Mouse (Mus musculus): ENCODE measurements at regions not wholly inside any gene's neighbourhood (a gene's known extent, or its start where the extent isn't known, plus 50 kb on each side); places are given as distances from the start of the nearest gene placed in this dataset.

- Histone ChIP-seq H3K27ac (replicated peaks; ENCODE audit: low read depth, low read length) (no peak overlapping the region), H3K4me2 (ENCODE audit: low read depth, severe bottlenecking) (no peak overlapping the region), H3K4me1 (ENCODE audit: control insufficient read depth, insufficient read depth, low read length) (0 out of 2 replicates have a peak, but pooled peaks cover 5% of the 10 kb centered on the region), H3K36me3 (ENCODE audit: control insufficient read depth, insufficient read depth, low read length) (no peaks in the 10 kb centered on the region), H3K9ac (ENCODE audit: low read length) (no peak overlapping the region), H3K4me3 (ENCODE audit: low read depth, low read length) (no peak overlapping the region), H3K27me3 (ENCODE audit: control insufficient read depth, insufficient read depth, low read length) (no peaks in the 10 kb centered on the region), H3K9me3 (ENCODE audit: control insufficient read depth, low read length) (no peaks in the 10 kb centered on the region)
- no peak for DNase-seq (ENCODE audit: low spot score)
- 14% methylated on average over 7 of the region's 7 CpGs for WGBS
- ATAC-seq (ENCODE audit: insufficient number of reproducible peaks, low FRiP score, low TSS enrichment, low read depth) = no peak
These were observed 109.3 kb upstream of the Cops8 start for GRCm38 (mm10) chr1:90493481-90493880.

GRCm38 (mm10) chr1:90495174-90495573, 107.6 kb upstream of the Cops8 start:
- ATAC-seq (ENCODE audit: insufficient number of reproducible peaks, low FRiP score, low TSS enrichment, low read depth) (no peak), DNase-seq (ENCODE audit: low spot score) (no peak)
- Histone ChIP-seq H3K36me3 (ENCODE audit: control insufficient read depth, insufficient read depth, low read length) (no peaks in the 10 kb centered on the region), H3K4me2 (ENCODE audit: low read depth, severe bottlenecking) (no peak overlapping the region), H3K4me3 (ENCODE audit: low read depth, low read length) (no peak overlapping the region), H3K4me1 (ENCODE audit: control insufficient read depth, insufficient read depth, low read length) (0 out of 2 replicates have a peak, but pooled peaks cover 5% of the 10 kb centered on the region), H3K9ac (ENCODE audit: low read length) (no peak overlapping the region), H3K9me3 (ENCODE audit: control insufficient read depth, low read length) (0 out of 2 replicates have a peak, but pooled peaks cover 2% of the 10 kb centered on the region), H3K27ac (replicated peaks; ENCODE audit: low read depth, low read length) (no peak overlapping the region), H3K27me3 (ENCODE audit: control insufficient read depth, insufficient read depth, low read length) (no peaks in the 10 kb centered on the region)
- WGBS = 88% methylated on average over 9 of the region's 9 CpGs

- Histone ChIP-seq H3K9me3 (ENCODE audit: control insufficient read depth, low read length) (0 out of 2 replicates have a peak, but pooled peaks cover 2% of the 10 kb centered on the region), H3K4me1 (ENCODE audit: control insufficient read depth, insufficient read depth, low read length) (0 out of 2 replicates have a peak, but pooled peaks cover 5% of the 10 kb centered on the region), H3K27ac (replicated peaks; ENCODE audit: low read depth, low read length) (no peak overlapping the region), H3K4me2 (ENCODE audit: low read depth, severe bottlenecking) (no peak overlapping the region), H3K9ac (ENCODE audit: low read length) (no peak overlapping the region), H3K36me3 (ENCODE audit: control insufficient read depth, insufficient read depth, low read length) (no peaks in the 10 kb centered on the region), H3K27me3 (ENCODE audit: control insufficient read depth, insufficient read depth, low read length) (no peaks in the 10 kb centered on the region), H3K4me3 (ENCODE audit: low read depth, low read length) (no peak overlapping the region)
- ATAC-seq (ENCODE audit: insufficient number of reproducible peaks, low FRiP score, low TSS enrichment, low read depth) (no peak), DNase-seq (ENCODE audit: low spot score) (no peak)
These were observed 105.2 kb upstream of the Cops8 start for GRCm38 (mm10) chr1:90497568-90497967.

GRCm38 (mm10) chr1:90501373-90501772, 101.4 kb upstream of the Cops8 start:
- no peak for ATAC-seq (ENCODE audit: insufficient number of reproducible peaks, low FRiP score, low TSS enrichment, low read depth)
- no peak for DNase-seq (ENCODE audit: low spot score)

GRCm38 (mm10) chr1:90502371-90502770, 100.4 kb upstream of the Cops8 start:
- Histone ChIP-seq H3K27ac (replicated peaks; ENCODE audit: low read depth, low read length) (no peak overlapping the region), H3K4me3 (ENCODE audit: low read depth, low read length) (no peak overlapping the region), H3K36me3 (ENCODE audit: control insufficient read depth, insufficient read depth, low read length) (no peaks in the 10 kb centered on the region), H3K27me3 (ENCODE audit: control insufficient read depth, insufficient read depth, low read length) (no peaks in the 10 kb centered on the region), H3K9ac (ENCODE audit: low read length) (no peak overlapping the region), H3K4me1 (ENCODE audit: control insufficient read depth, insufficient read depth, low read length) (peaks cover 16% of the 10 kb centered on the region), H3K4me2 (ENCODE audit: low read depth, severe bottlenecking) (no peak overlapping the region), H3K9me3 (ENCODE audit: control insufficient read depth, low read length) (0 out of 2 replicates have a peak, but pooled peaks cover 2% of the 10 kb centered on the region)
- WGBS = 87% methylated on average over 3 of the region's 3 CpGs
- DNase-seq (ENCODE audit: low spot score) (no peak), ATAC-seq (ENCODE audit: insufficient number of reproducible peaks, low FRiP score, low TSS enrichment, low read depth) (no peak)

More at GRCm38 (mm10) chr1:90501373-90501772, 101.4 kb upstream of the Cops8 start:
- no peaks in the 10 kb centered on the region for H3K36me3 ChIP-seq (ENCODE audit: control insufficient read depth, insufficient read depth, low read length)
- no peak overlapping the region for H3K27ac ChIP-seq (replicated peaks; ENCODE audit: low read depth, low read length)
- no peak overlapping the region for H3K9ac ChIP-seq (ENCODE audit: low read length)
- no peaks in the 10 kb centered on the region for H3K27me3 ChIP-seq (ENCODE audit: control insufficient read depth, insufficient read depth, low read length)
- H3K4me1 ChIP-seq (ENCODE audit: control insufficient read depth, insufficient read depth, low read length) = peaks cover 9% of the 10 kb centered on the region
- H3K9me3 ChIP-seq (ENCODE audit: control insufficient read depth, low read length) = 0 out of 2 replicates have a peak, but pooled peaks cover 2% of the 10 kb centered on the region
- H3K4me3 ChIP-seq (ENCODE audit: low read depth, low read length) = no peak overlapping the region
- H3K4me2 ChIP-seq (ENCODE audit: low read depth, severe bottlenecking) = no peak overlapping the region

GRCm38 (mm10) chr1:90502771-90503540, 99.8 kb upstream of the Cops8 start:
- no peak overlapping the region for H3K27ac ChIP-seq (replicated peaks; ENCODE audit: low read depth, low read length)
- peaks cover 16% of the 10 kb centered on the region for H3K4me1 ChIP-seq (ENCODE audit: control insufficient read depth, insufficient read depth, low read length)
- no peaks in the 10 kb centered on the region for H3K36me3 ChIP-seq (ENCODE audit: control insufficient read depth, insufficient read depth, low read length)
- H3K4me3 ChIP-seq (ENCODE audit: low read depth, low read length) = no peak overlapping the region
- DNase-seq (ENCODE audit: low spot score) = no peak
- WGBS = 85% methylated on average over 8 of the region's 8 CpGs
- no peak overlapping the region for H3K9ac ChIP-seq (ENCODE audit: low read length)
- 0 out of 2 replicates have a peak, but pooled peaks cover 2% of the 10 kb centered on the region for H3K9me3 ChIP-seq (ENCODE audit: control insufficient read depth, low read length)
- H3K4me2 ChIP-seq (ENCODE audit: low read depth, severe bottlenecking) = no peak overlapping the region
- no peak for ATAC-seq (ENCODE audit: insufficient number of reproducible peaks, low FRiP score, low TSS enrichment, low read depth)
- H3K27me3 ChIP-seq (ENCODE audit: control insufficient read depth, insufficient read depth, low read length) = no peaks in the 10 kb centered on the region

GRCm38 (mm10) chr1:90504583-90505080, 98.1 kb upstream of the Cops8 start:
- H3K9me3 ChIP-seq (ENCODE audit: control insufficient read depth, low read length) = 0 out of 2 replicates have a peak, but pooled peaks cover 2% of the 10 kb centered on the region
- DNase-seq (ENCODE audit: low spot score) (no peak), ATAC-seq (ENCODE audit: insufficient number of reproducible peaks, low FRiP score, low TSS enrichment, low read depth) (no peak)
- 16% methylated on average over 8 of the region's 8 CpGs for WGBS
- H3K4me2 ChIP-seq (ENCODE audit: low read depth, severe bottlenecking) = no peak overlapping the region
- H3K4me1 ChIP-seq (ENCODE audit: control insufficient read depth, insufficient read depth, low read length) = peaks cover 16% of the 10 kb centered on the region
- H3K27me3 ChIP-seq (ENCODE audit: control insufficient read depth, insufficient read depth, low read length) = no peaks in the 10 kb centered on the region
- no peak overlapping the region for H3K4me3 ChIP-seq (ENCODE audit: low read depth, low read length)
- no peak overlapping the region for H3K27ac ChIP-seq (replicated peaks; ENCODE audit: low read depth, low read length)
- H3K9ac ChIP-seq (ENCODE audit: low read length) = no peak overlapping the region
- no peaks in the 10 kb centered on the region for H3K36me3 ChIP-seq (ENCODE audit: control insufficient read depth, insufficient read depth, low read length)

- no peak overlapping the region for H3K4me3 ChIP-seq (ENCODE audit: low read depth, low read length)
- H3K4me1 ChIP-seq (ENCODE audit: control insufficient read depth, insufficient read depth, low read length) = peaks cover 16% of the 10 kb centered on the region
- no peak overlapping the region for H3K4me2 ChIP-seq (ENCODE audit: low read depth, severe bottlenecking)
- no peak overlapping the region for H3K27ac ChIP-seq (replicated peaks; ENCODE audit: low read depth, low read length)
- H3K27me3 ChIP-seq (ENCODE audit: control insufficient read depth, insufficient read depth, low read length) = no peaks in the 10 kb centered on the region
- H3K9ac ChIP-seq (ENCODE audit: low read length) = no peak overlapping the region
- WGBS = 94% methylated on average over 3 of the region's 3 CpGs
- ATAC-seq (ENCODE audit: insufficient number of reproducible peaks, low FRiP score, low TSS enrichment, low read depth) (no peak), DNase-seq (ENCODE audit: low spot score) (no peak)
- no peaks in the 10 kb centered on the region for H3K9me3 ChIP-seq (ENCODE audit: control insufficient read depth, low read length)
- no peaks in the 10 kb centered on the region for H3K36me3 ChIP-seq (ENCODE audit: control insufficient read depth, insufficient read depth, low read length)
These were observed 97.2 kb upstream of the Cops8 start for GRCm38 (mm10) chr1:90505599-90505998.
